Mouse (Mus musculus) heart, embryonic 10.5 days (tissue): ENCODE measurements around the gene Rbfox1. TPM values are rescaled to one million over a fixed set of nuclear protein-coding genes. Genes with fewer than 3 reads are reported as not detected.

Experiments
- DNase-seq: peaks from one replicate; pipeline ENCODE4 v3.0.0-alpha.2; 2017; ENCODE audit warnings: low spot score
- H3K27ac ChIP-seq: fragments of 300-500 bp; sonication (generic); 2 replicates; pipeline ENCODE4 v1.5.1; 2016; ENCODE audit warnings: mild to moderate bottlenecking
- H3K27me3 ChIP-seq: fragments of 300-500 bp; sonication (generic); 2 replicates; pipeline ENCODE4 v1.6.1; 2016; ENCODE audit warnings: mild to moderate bottlenecking; ENCODE audit not compliant: poor library complexity, insufficient read depth, severe bottlenecking
- H3K36me3 ChIP-seq: fragments of 300-500 bp; sonication (generic); 2 replicates; pipeline ENCODE4 v1.6.1; 2016; ENCODE audit warnings: mild to moderate bottlenecking, moderate library complexity
- H3K4me1 ChIP-seq: fragments of 300-500 bp; sonication (generic); 2 replicates; pipeline ENCODE4 v1.6.1; 2016; ENCODE audit warnings: mild to moderate bottlenecking
- H3K4me3 ChIP-seq: fragments of 300-500 bp; sonication (generic); 2 replicates; pipeline ENCODE4 v1.5.1; 2016; ENCODE audit warnings: mild to moderate bottlenecking, moderate library complexity
- H3K9me3 ChIP-seq: fragments of 300-500 bp; sonication (generic); 2 replicates; pipeline ENCODE4 v1.6.1; 2016; ENCODE audit warnings: mild to moderate bottlenecking, moderate library complexity
- WGBS: fragments of 180-500 bp; shearing (Covaris S2); methylation state at CpG from one replicate; pipeline ENCODE4 v1.1.7; 2016; 5-methylcytosine and 5-hydroxymethylcytosine counted together
- polyA plus RNA-seq: library from polyadenylated mRNA; unstranded; fragments of >200 nt; fragmentation: Nextera tagmentation; extraction: Ambion mirVana; gene quantifications from 2 replicates; pipeline ENCODE4 v1.2.1, GENCODE M21; 2016

Rbfox1 gene
- polyA plus RNA-seq, 1 experiment from 2014 or later, result 2.8 TPM

GRCm38 (mm10) chr16:6119472-6119871 lies 234.3 kb downstream of the Rbfox1 start:
- DNase-seq, result no peak
- Histone ChIP-seq H3K27ac (no peak overlapping the region), H3K4me3 (no peak overlapping the region), H3K27me3 (no peaks in the 10 kb centered on the region), H3K36me3 (no peaks in the 10 kb centered on the region), H3K9me3 (0 out of 2 replicates have a peak, but pooled peaks cover 2% of the 10 kb centered on the region), H3K4me1 (peaks cover 4% of the 10 kb centered on the region; the same call in 1 of the 2 replicates)
- WGBS, result 64% methylated on average over 1 of the region's 1 CpGs

GRCm38 (mm10) chr16:6121232-6121631 lies 236.1 kb downstream of the Rbfox1 start:
- H3K36me3 ChIP-seq, result no peaks in the 10 kb centered on the region
- H3K4me1 ChIP-seq, result peaks cover 4% of the 10 kb centered on the region; the same call in 1 of the 2 replicates
- 92% methylated on average over 4 of the region's 4 CpGs for WGBS
- no peak for DNase-seq
- 0 out of 2 replicates have a peak, but pooled peaks cover 2% of the 10 kb centered on the region for H3K9me3 ChIP-seq
- no peaks in the 10 kb centered on the region for H3K27me3 ChIP-seq
- no peak overlapping the region for H3K4me3 ChIP-seq
- H3K27ac ChIP-seq, result no peak overlapping the region

GRCm38 (mm10) chr16:6122859-6123258 lies 237.7 kb downstream of the Rbfox1 start:
- WGBS, result 91% methylated on average over 22 of the region's 22 CpGs
- Histone ChIP-seq H3K27me3 (no peaks in the 10 kb centered on the region), H3K9me3 (0 out of 2 replicates have a peak, but pooled peaks cover 2% of the 10 kb centered on the region), H3K27ac (no peak overlapping the region), H3K36me3 (no peaks in the 10 kb centered on the region), H3K4me1 (peaks cover 4% of the 10 kb centered on the region; the same call in 1 of the 2 replicates), H3K4me3 (no peak overlapping the region)
- DNase-seq, result no peak

GRCm38 (mm10) chr16:6128314-6128713 lies 243.2 kb downstream of the Rbfox1 start:
- Histone ChIP-seq H3K9me3 (no peaks in the 10 kb centered on the region), H3K4me3 (no peak overlapping the region), H3K4me1 (peaks cover 4% of the 10 kb centered on the region; the same call in 1 of the 2 replicates), H3K36me3 (no peaks in the 10 kb centered on the region), H3K27ac (no peak overlapping the region), H3K27me3 (no peaks in the 10 kb centered on the region)
- DNase-seq, result no peak
- WGBS, result 62% methylated on average over 5 of the region's 5 CpGs

- no peaks in the 10 kb centered on the region for H3K27me3 ChIP-seq
- WGBS, result 83% methylated on average over 7 of the region's 7 CpGs
- no peaks in the 10 kb centered on the region for H3K9me3 ChIP-seq
- DNase-seq, result no peak
- no peaks in the 10 kb centered on the region for H3K4me1 ChIP-seq
- no peak overlapping the region for H3K4me3 ChIP-seq
- H3K36me3 ChIP-seq, result no peaks in the 10 kb centered on the region
- H3K27ac ChIP-seq, result no peak overlapping the region
These were observed 249.9 kb downstream of the Rbfox1 start for GRCm38 (mm10) chr16:6135016-6135415.

GRCm38 (mm10) chr16:6139432-6139831 lies 254.3 kb downstream of the Rbfox1 start:
- H3K4me3 ChIP-seq, result no peak overlapping the region
- DNase-seq, result no peak
- no peaks in the 10 kb centered on the region for H3K9me3 ChIP-seq
- no peaks in the 10 kb centered on the region for H3K4me1 ChIP-seq
- 81% methylated on average over 1 of the region's 1 CpGs for WGBS
- H3K27me3 ChIP-seq, result no peaks in the 10 kb centered on the region
- H3K27ac ChIP-seq, result no peak overlapping the region
- H3K36me3 ChIP-seq, result no peaks in the 10 kb centered on the region

- no peaks in the 10 kb centered on the region for H3K27me3 ChIP-seq
- no peak for DNase-seq
- no peaks in the 10 kb centered on the region for H3K9me3 ChIP-seq
- H3K27ac ChIP-seq, result no peak overlapping the region
- H3K4me3 ChIP-seq, result no peak overlapping the region
- 77% methylated on average over 7 of the region's 7 CpGs for WGBS
- H3K36me3 ChIP-seq, result no peaks in the 10 kb centered on the region
- no peaks in the 10 kb centered on the region for H3K4me1 ChIP-seq
These were observed 262.8 kb downstream of the Rbfox1 start for GRCm38 (mm10) chr16:6147957-6148356.

GRCm38 (mm10) chr16:6149345-6149744 lies 264.2 kb downstream of the Rbfox1 start:
- Histone ChIP-seq H3K36me3 (no peaks in the 10 kb centered on the region), H3K27ac (no peak overlapping the region), H3K27me3 (no peaks in the 10 kb centered on the region), H3K4me3 (no peak overlapping the region), H3K4me1 (no peaks in the 10 kb centered on the region), H3K9me3 (no peaks in the 10 kb centered on the region)
- 68% methylated on average over 4 of the region's 4 CpGs for WGBS
- DNase-seq, result no peak

- DNase-seq, result no peak
- no peaks in the 10 kb centered on the region for H3K36me3 ChIP-seq
- H3K27ac ChIP-seq, result no peak overlapping the region
- no peak overlapping the region for H3K4me3 ChIP-seq
- no peaks in the 10 kb centered on the region for H3K27me3 ChIP-seq
- 74% methylated on average over 2 of the region's 2 CpGs for WGBS
- H3K4me1 ChIP-seq, result no peaks in the 10 kb centered on the region
- no peaks in the 10 kb centered on the region for H3K9me3 ChIP-seq
These were observed 270.4 kb downstream of the Rbfox1 start for GRCm38 (mm10) chr16:6155556-6155955.

GRCm38 (mm10) chr16:6164476-6164875 lies 279.3 kb downstream of the Rbfox1 start:
- WGBS, result 80% methylated on average over 4 of the region's 4 CpGs
- no peaks in the 10 kb centered on the region for H3K36me3 ChIP-seq

GRCm38 (mm10) chr16:6169346-6169745 lies 284.2 kb downstream of the Rbfox1 start:
- Histone ChIP-seq H3K27me3 (no peaks in the 10 kb centered on the region), H3K9me3 (no peaks in the 10 kb centered on the region), H3K36me3 (no peaks in the 10 kb centered on the region), H3K4me1 (no peaks in the 10 kb centered on the region), H3K27ac (no peak overlapping the region), H3K4me3 (no peak overlapping the region)
- no peak for DNase-seq
- WGBS, result 56% methylated on average over 5 of the region's 5 CpGs

More at GRCm38 (mm10) chr16:6164476-6164875, 279.3 kb downstream of the Rbfox1 start:
- no peak for DNase-seq
- Histone ChIP-seq H3K9me3 (no peaks in the 10 kb centered on the region), H3K4me3 (no peak overlapping the region), H3K27ac (no peak overlapping the region), H3K4me1 (no peaks in the 10 kb centered on the region), H3K27me3 (no peaks in the 10 kb centered on the region)

- no peak for DNase-seq
- Histone ChIP-seq H3K4me1 (no peaks in the 10 kb centered on the region), H3K27ac (no peak overlapping the region), H3K9me3 (no peaks in the 10 kb centered on the region), H3K36me3 (no peaks in the 10 kb centered on the region), H3K4me3 (no peak overlapping the region), H3K27me3 (no peaks in the 10 kb centered on the region)
- WGBS, result 91% methylated on average over 9 of the region's 9 CpGs
These were observed 295.7 kb downstream of the Rbfox1 start for GRCm38 (mm10) chr16:6180819-6181218.

- Histone ChIP-seq H3K9me3 (no peaks in the 10 kb centered on the region), H3K27ac (no peak overlapping the region)
These were observed 297.2 kb downstream of the Rbfox1 start for GRCm38 (mm10) chr16:6182329-6182728.

GRCm38 (mm10) chr16:6192358-6192757 lies 307.2 kb downstream of the Rbfox1 start:
- Histone ChIP-seq H3K9me3 (no peaks in the 10 kb centered on the region), H3K27ac (no peak overlapping the region), H3K4me3 (no peak overlapping the region), H3K4me1 (no peaks in the 10 kb centered on the region), H3K36me3 (no peaks in the 10 kb centered on the region), H3K27me3 (no peaks in the 10 kb centered on the region)
- no peak for DNase-seq
- WGBS, result 78% methylated on average over 2 of the region's 2 CpGs

More at GRCm38 (mm10) chr16:6182329-6182728, 297.2 kb downstream of the Rbfox1 start:
- Histone ChIP-seq H3K4me3 (no peak overlapping the region), H3K27me3 (no peaks in the 10 kb centered on the region), H3K4me1 (no peaks in the 10 kb centered on the region), H3K36me3 (no peaks in the 10 kb centered on the region)
- DNase-seq, result no peak
